Mouse (Mus musculus): ENCODE results near the gene Zfp523. TPM values are rescaled to one million over a fixed set of nuclear protein-coding genes. Genes with fewer than 3 reads are reported as not detected.
A peak's percentile ranks its signal among the peaks of the same experiment; 100 is the strongest.

Gene Zfp523
- polyA plus RNA-seq, 1 experiment from 2014 or later = 11.1 TPM

GRCm38 (mm10) chr17:28197646-28198045, 20.7 kb downstream of the Zfp523 start:
- ATAC-seq = no peak
- H3K9me3 ChIP-seq (replicated peaks) = no peaks in the 10 kb centered on the region
- H3K4me3 ChIP-seq = no peak overlapping the region
- H3K4me2 ChIP-seq = no peak overlapping the region
- no peaks in the 10 kb centered on the region; the same call in 1 of the 2 replicates for H3K4me1 ChIP-seq
- no peak overlapping the region for H3K9ac ChIP-seq
- H3K27me3 ChIP-seq (replicated peaks) = no peaks in the 10 kb centered on the region
- WGBS (ENCODE audit: insufficient replicate concordance) = 74% methylated on average over 18 of the region's 18 CpGs
- H3K36me3 ChIP-seq = peaks cover 67% of the 10 kb centered on the region
- H3K27ac ChIP-seq = no peak overlapping the region

GRCm38 (mm10) chr17:28201982-28202381, 25.1 kb downstream of the Zfp523 start:
- WGBS (ENCODE audit: insufficient replicate concordance) = 77% methylated on average over 14 of the region's 14 CpGs
- no peaks in the 10 kb centered on the region for H3K9me3 ChIP-seq (replicated peaks)
- peaks cover 49% of the 10 kb centered on the region for H3K36me3 ChIP-seq
- no peak overlapping the region for H3K9ac ChIP-seq
- no peaks in the 10 kb centered on the region for H3K27me3 ChIP-seq (replicated peaks)
- no peak overlapping the region for H3K27ac ChIP-seq
- no peak overlapping the region for H3K4me3 ChIP-seq
- ATAC-seq = no peak
- H3K4me1 ChIP-seq = peaks cover 5% of the 10 kb centered on the region
- no peak overlapping the region for H3K4me2 ChIP-seq

DNA sequence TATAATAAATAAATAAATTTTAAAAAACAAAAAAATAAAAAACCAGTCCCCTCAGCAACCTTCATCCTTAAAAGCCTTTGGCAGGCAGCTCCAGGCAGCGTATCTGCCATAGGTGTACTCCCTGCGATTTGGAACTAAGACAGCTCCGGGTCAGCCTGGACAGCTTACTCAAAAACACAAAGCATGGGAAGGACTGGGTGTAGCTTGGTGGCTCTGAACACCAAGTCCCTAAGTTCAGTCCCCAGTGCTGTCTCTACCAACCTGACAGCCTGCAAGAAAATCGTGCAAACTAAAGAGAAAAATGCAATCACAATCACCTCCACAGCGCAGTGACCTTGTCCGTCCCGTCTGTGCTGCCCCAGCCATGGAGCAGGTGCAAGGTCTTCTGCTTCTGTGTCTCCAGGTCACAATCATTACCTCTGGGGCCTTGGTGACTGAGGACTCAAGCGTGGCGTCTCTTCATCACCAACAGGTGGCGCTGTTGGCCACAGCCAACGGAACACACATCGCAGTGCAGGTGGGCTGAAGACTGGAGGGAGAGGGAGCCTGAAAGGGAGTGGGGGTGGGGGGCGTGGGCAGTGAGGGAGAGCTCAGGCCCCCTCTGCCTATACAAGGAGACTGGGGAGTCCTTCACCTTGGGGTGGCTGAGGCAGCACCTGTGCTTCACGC, 27.3 kb downstream of the Zfp523 start:
- H3K9ac ChIP-seq = no peak overlapping the region
- peaks cover 27% of the 10 kb centered on the region for H3K4me1 ChIP-seq
- no peaks in the 10 kb centered on the region for H3K9me3 ChIP-seq (replicated peaks)
- peaks cover 36% of the 10 kb centered on the region for H3K36me3 ChIP-seq
- H3K27me3 ChIP-seq (replicated peaks) = no peaks in the 10 kb centered on the region
- ATAC-seq = no peak
- no peak overlapping the region for H3K27ac ChIP-seq
- WGBS (ENCODE audit: insufficient replicate concordance) = 32% methylated on average over 14 of the region's 14 CpGs
- H3K4me2 ChIP-seq = no peak overlapping the region
- H3K4me3 ChIP-seq = no peak overlapping the region

GRCm38 (mm10) chr17:28205443-28205842, 28.5 kb downstream of the Zfp523 start:
- no peak for ATAC-seq
- Histone ChIP-seq H3K4me1 (peaks cover 34% of the 10 kb centered on the region), H3K4me2 (no peak overlapping the region), H3K36me3 (peaks cover 31% of the 10 kb centered on the region), H3K27me3 (replicated peaks) (no peaks in the 10 kb centered on the region), H3K9ac (no peak overlapping the region), H3K9me3 (replicated peaks) (no peaks in the 10 kb centered on the region), H3K27ac (no peak overlapping the region), H3K4me3 (no peak overlapping the region)
- WGBS (ENCODE audit: insufficient replicate concordance) = 72% methylated on average over 8 of the region's 8 CpGs

DNA sequence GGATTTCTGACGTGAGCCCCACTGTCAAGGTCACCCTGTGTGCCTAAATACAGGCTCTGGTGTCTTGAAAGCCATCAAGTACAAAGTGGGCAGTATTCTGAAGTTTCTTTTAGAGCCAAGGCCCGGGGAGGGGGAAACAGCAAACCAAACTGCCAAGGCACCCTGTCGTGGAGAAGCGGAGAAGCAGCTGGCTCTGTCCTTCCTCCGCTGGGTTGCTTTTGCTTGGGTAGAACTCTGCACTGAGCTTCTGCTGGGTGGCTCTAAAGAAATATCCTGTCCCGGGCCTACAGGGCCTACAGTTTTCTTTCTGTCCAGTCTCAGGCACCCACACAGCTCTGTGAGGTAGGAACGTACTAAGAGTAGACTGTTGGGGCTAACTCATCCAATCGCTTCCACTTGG, 30.2 kb downstream of the Zfp523 start:
- ATAC-seq = no peak
- H3K36me3 ChIP-seq = peaks cover 15% of the 10 kb centered on the region
- no peaks in the 10 kb centered on the region for H3K27me3 ChIP-seq (replicated peaks)
- H3K9ac ChIP-seq = peak overlapping the region; percentile 72
- H3K4me3 ChIP-seq = peak overlapping the region; percentile 62
- H3K4me2 ChIP-seq = peak overlapping the region; percentile 82
- 42% methylated on average over 8 of the region's 8 CpGs for WGBS (ENCODE audit: insufficient replicate concordance)
- no peaks in the 10 kb centered on the region for H3K9me3 ChIP-seq (replicated peaks)
- peaks cover 50% of the 10 kb centered on the region for H3K4me1 ChIP-seq
- H3K27ac ChIP-seq = peak overlapping the region; percentile 78

DNA sequence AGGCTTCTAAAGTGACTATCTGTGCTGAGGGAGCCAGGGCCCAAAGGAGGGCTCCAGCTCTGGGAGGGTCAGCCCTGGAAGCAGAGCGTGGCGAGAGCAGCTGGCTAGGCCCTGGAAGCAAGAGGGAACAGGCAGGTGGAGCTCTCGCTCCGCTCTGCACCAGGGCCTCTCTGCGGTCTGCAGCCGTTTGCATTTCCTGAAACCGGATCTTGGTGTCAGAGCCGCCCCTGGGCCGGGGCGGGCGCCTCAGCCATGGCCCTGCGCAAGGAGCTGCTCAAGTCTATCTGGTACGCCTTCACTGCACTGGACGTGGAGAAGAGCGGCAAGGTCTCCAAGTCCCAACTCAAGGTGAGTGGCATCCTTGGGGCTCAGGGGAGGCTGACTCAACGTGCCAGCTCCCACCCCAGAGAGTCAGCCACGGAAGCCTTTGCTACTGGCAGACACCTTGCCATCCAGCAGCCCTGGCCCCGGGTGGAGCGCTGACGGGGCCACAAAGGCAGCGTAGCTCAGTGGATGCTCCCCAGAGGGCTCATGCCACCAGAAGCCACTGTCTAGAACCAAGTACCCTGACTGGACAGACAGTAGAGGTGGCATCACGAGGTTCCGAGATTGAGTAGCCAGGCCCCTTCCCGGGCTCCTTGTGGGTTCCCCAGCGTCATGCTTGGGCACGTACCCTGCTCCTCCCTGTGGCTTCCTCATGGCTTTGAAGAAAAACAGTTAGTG, 30.8 kb downstream of the Zfp523 start, which contains the start of gene Def6:
Gene Def6, plus strand, starts transcription at position 188 of the 723 bp plus-strand sequence.
- 3% methylated on average over 26 of the region's 26 CpGs for WGBS (ENCODE audit: insufficient replicate concordance)
- H3K4me3 ChIP-seq = peak within 1 kb of the TSS; percentile 62
- H3K9ac ChIP-seq = peak within 1 kb of the TSS; percentile 72
- ATAC-seq = peak; percentile 75
- peaks cover 9% of the 10 kb centered on the region for H3K36me3 ChIP-seq
- no peaks in the 10 kb centered on the region for H3K27me3 ChIP-seq (replicated peaks)
- peak within 1 kb of the TSS; percentile 78 for H3K27ac ChIP-seq
- H3K4me1 ChIP-seq = peaks cover 57% of the 10 kb centered on the region
- H3K9me3 ChIP-seq (replicated peaks) = no peaks in the 10 kb centered on the region
- peak within 1 kb of the TSS; percentile 82 for H3K4me2 ChIP-seq

- peaks cover 62% of the 10 kb centered on the region for H3K4me1 ChIP-seq
- no peaks in the 10 kb centered on the region for H3K27me3 ChIP-seq (replicated peaks)
- peaks cover 5% of the 10 kb centered on the region; the same call in 1 of the 2 replicates for H3K36me3 ChIP-seq
- WGBS (ENCODE audit: insufficient replicate concordance) = 17% methylated on average over 8 of the region's 8 CpGs
- H3K9me3 ChIP-seq (replicated peaks) = no peaks in the 10 kb centered on the region
- H3K9ac ChIP-seq = peak overlapping the region; percentile 72
- peak overlapping the region; percentile 78 for H3K27ac ChIP-seq
- ATAC-seq = peak; percentile 4; the same call in 1 of the 2 replicates
- H3K4me2 ChIP-seq = peak overlapping the region; percentile 82
- peak overlapping the region; percentile 62 for H3K4me3 ChIP-seq
Measured at GRCm38 (mm10) chr17:28208314-28208612, 31.3 kb downstream of the Zfp523 start.

GRCm38 (mm10) chr17:28209457-28210110, 32.7 kb downstream of the Zfp523 start:
- ATAC-seq = no peak
- Histone ChIP-seq H3K4me3 (peak overlapping the region; percentile 62), H3K9me3 (replicated peaks) (no peaks in the 10 kb centered on the region), H3K36me3 (peaks cover 5% of the 10 kb centered on the region; the same call in 1 of the 2 replicates), H3K9ac (0 out of 2 replicates have a peak overlapping the region, but pooled peaks have one; percentile 23), H3K27ac (peak overlapping the region; percentile 78; the same call in 1 of the 2 replicates), H3K4me2 (peak overlapping the region; percentile 82), H3K27me3 (replicated peaks) (no peaks in the 10 kb centered on the region), H3K4me1 (peaks cover 67% of the 10 kb centered on the region)
- WGBS (ENCODE audit: insufficient replicate concordance) = 26% methylated on average over 4 of the region's 4 CpGs

GRCm38 (mm10) chr17:28211921-28212341, 35.0 kb downstream of the Zfp523 start:
- Histone ChIP-seq H3K27ac (peak overlapping the region; percentile 28; the same call in 1 of the 2 replicates), H3K9me3 (replicated peaks) (no peaks in the 10 kb centered on the region), H3K4me3 (no peak overlapping the region), H3K36me3 (no peaks in the 10 kb centered on the region), H3K4me1 (peaks cover 69% of the 10 kb centered on the region), H3K27me3 (replicated peaks) (no peaks in the 10 kb centered on the region), H3K9ac (no peak overlapping the region), H3K4me2 (peak overlapping the region; percentile 27)
- peak; percentile 42 for ATAC-seq
- WGBS (ENCODE audit: insufficient replicate concordance) = 21% methylated on average over 6 of the region's 6 CpGs

DNA sequence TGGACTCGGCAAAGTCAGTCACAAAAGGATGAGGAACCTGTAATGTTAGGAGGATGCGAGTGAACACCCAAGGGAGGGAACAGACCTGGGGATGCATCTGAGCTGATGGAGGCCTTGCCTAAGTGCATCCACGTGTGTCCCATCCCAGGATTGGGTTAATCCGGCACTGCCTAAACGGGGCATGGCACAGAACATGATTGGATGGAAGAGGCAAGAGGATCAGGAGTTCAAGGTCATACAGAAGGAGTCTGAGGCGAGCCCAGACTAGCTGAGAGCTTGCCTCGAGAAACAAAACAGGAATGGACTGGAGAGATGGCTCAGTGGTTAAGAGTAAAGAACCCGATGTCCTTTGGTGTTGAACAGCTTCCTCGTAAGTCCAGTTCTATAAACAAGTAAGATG, 35.5 kb downstream of the Zfp523 start:
- Histone ChIP-seq H3K4me2 (peak overlapping the region; percentile 27), H3K9me3 (replicated peaks) (no peaks in the 10 kb centered on the region), H3K27ac (0 out of 2 replicates have a peak overlapping the region, but pooled peaks have one; percentile 26), H3K4me3 (no peak overlapping the region), H3K36me3 (no peaks in the 10 kb centered on the region), H3K9ac (no peak overlapping the region), H3K4me1 (peaks cover 69% of the 10 kb centered on the region), H3K27me3 (replicated peaks) (no peaks in the 10 kb centered on the region)
- ATAC-seq = no peak
- 49% methylated on average over 9 of the region's 9 CpGs for WGBS (ENCODE audit: insufficient replicate concordance)

DNA sequence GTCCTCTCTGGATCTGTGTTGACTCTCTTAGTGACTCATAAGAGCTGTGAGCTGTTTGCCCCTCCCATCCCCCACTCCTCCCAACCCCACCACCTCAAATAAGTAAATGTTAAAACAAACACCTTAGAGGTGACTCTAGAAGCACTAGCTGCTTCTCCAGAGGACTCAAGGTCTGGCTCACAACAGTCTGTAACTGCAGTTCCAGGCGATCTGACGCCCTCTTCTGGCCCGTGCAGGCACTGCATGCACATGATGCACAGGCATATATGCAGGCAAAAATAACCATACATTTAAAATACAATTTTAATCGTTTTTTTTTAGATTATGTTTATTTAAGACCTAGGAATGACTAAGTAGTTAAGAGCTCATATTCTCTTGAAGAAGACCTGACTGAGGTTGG, 36.3 kb downstream of the Zfp523 start:
- WGBS (ENCODE audit: insufficient replicate concordance) = 21% methylated on average over 4 of the region's 4 CpGs
- Histone ChIP-seq H3K4me2 (no peak overlapping the region), H3K4me1 (peaks cover 68% of the 10 kb centered on the region), H3K4me3 (no peak overlapping the region), H3K27ac (no peak overlapping the region), H3K9me3 (replicated peaks) (no peaks in the 10 kb centered on the region), H3K9ac (no peak overlapping the region), H3K27me3 (replicated peaks) (no peaks in the 10 kb centered on the region), H3K36me3 (no peaks in the 10 kb centered on the region)
- no peak for ATAC-seq

DNA sequence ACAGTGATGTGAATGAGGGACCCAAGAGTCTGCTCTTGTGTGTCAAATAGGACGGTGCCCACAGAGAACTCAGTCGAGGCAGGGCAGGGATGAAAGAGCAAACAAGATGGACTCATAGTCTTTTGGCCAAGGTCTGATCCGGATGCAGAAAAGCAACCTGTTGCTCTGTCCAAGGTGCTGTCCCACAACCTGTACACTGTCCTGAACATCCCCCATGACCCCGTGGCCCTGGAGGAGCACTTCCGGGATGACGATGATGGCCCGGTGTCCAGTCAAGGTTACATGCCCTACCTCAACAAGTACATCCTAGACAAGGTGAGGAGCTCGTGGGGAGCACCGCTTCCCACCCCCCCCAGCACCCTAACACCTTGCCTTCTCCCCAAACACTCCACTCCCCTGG, 39.9 kb downstream of the Zfp523 start:
- Histone ChIP-seq H3K4me1 (peaks cover 46% of the 10 kb centered on the region), H3K27me3 (replicated peaks) (no peaks in the 10 kb centered on the region), H3K36me3 (peaks cover 11% of the 10 kb centered on the region; the same call in 1 of the 2 replicates), H3K4me2 (no peak overlapping the region), H3K27ac (no peak overlapping the region), H3K4me3 (no peak overlapping the region), H3K9me3 (replicated peaks) (no peaks in the 10 kb centered on the region), H3K9ac (no peak overlapping the region)
- no peak for ATAC-seq
- 70% methylated on average over 9 of the region's 9 CpGs for WGBS (ENCODE audit: insufficient replicate concordance)
